Mouse (Mus musculus) frontal cortex, postnatal 10 days (tissue): ENCODE measurements around the gene Eif3l.

Experiments
- DNase-seq, 2 experiments: peaks; one replicate each; pipeline ENCODE4 v3.0.0; 2022; ENCODE audit warnings: low spot score in 2 of 2, mixed read lengths in 1 of 2

Gene Eif3l

DNA sequence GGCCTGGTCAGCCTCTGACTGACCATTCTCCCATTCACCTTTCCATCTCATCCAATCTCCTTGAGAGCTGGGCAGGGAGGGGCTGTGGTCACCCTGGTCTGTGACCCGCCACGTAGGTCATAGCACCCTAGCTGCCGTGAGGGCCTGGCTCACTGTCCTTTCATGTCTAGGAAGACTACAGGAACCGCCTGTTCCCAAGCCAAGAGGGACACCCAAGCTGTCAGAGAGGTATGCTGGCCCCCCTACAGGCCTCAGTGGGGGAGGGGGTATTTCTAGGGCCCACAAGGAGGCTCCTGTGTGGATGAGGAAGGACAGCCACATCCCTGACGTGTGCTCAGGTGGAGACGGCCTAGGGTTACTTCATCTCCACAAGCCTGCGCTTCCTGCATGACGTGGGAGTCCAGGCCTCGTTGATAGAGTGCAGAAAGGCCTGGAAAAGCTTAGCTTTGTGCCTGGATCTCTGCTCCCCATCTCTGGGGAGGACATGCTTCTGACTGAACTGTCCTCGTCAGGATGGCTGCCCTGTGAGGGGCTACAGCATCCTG is 49.4 kb downstream of the Eif3l start:
- DNase-seq, result no peak

DNA sequence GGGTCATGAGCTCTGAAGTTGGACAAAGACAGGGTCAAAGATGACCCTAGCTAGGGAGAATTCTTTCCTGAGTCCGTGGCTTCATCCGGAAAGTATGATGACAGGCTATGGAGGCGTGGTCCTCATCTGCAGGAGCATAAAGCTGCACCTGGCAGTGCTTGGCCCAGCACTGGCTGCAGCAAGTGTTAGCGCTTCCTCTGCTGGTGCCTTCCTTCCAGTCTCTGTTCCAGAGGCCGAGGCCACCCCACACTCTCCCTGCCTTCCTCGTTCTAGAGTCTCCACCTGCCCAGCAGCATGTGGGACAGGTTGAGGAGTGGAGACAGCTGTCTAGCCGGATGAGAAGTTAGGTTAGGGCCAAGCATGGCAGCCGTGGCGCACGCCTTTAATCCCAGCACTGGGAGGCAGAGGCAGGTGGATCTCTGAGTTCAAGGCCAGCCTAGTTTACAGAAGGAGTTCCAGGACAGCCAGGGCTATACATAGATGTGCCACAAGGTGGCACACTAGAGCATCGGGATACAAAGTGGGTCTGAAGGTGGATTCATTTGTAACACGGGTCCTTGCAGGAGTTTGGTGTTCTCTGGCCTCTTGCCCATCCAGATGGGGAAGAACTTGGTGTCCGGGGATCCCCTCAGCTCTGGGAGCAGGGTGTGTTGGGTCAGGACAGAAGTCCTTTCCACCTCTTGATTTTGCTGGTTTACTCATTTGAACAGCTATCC is 51.4 kb downstream of the Eif3l start:
- no peak for DNase-seq

DNA sequence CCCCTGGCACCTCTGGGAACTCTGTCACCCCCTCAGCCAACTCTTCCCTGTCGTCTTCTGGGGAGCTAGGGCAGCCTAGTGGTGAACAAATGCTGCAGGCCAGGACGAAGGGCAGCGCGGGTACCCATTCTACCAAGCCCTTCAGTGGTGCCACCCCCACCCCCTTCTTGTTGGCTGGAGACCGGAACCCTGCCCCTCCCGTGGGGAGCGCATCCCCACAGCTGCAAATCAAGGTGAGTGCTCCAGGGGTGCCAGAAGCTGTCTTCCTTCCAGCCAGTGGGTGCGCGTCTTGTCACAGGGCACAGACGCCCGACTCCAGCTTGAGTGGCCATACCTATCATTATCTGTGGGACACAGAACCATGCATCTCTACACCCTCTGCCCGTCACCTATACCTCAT is 52.1 kb downstream of the Eif3l start:
- DNase-seq, result no peak

DNA sequence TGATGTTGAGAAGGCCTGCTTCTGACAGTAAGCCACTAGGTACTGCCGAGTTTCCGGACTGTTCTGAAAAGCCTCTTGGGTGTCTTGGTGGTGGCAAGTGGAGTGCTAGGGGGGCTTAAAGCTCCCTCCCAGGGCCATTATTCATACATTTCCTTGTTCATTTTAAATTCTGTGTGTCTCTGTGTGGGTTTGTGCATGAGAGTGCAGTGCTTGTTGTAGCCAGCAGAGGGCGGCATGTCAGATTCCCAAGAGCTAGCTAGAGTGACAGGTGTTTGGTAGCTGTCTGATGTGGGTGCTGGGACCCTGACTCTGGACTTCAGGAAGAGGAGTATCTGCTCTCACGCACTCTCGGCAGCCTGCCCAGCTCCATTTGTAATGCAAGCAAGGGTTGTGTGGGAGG is 53.2 kb downstream of the Eif3l start:
- no peak for DNase-seq

DNA sequence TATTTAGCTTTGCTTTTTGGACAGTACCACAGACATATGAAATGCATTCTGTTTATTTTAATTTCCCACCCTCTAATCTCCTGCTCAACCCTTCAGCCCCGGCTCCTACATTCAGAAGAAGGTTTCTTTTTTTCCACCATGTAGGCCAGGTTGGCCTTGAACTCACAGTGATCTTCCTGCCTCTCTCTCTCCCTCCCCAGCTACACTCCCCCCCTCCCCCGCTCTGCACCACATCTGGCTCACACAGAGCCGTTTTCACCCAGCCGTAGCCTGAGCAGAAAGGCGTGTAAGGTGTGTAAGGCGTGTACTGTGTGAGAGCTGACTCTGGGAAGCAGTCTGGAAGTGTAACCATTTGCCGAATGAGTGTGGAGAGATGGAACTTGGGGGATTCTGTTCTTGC is 54.3 kb downstream of the Eif3l start:
- DNase-seq, result no peak

DNA sequence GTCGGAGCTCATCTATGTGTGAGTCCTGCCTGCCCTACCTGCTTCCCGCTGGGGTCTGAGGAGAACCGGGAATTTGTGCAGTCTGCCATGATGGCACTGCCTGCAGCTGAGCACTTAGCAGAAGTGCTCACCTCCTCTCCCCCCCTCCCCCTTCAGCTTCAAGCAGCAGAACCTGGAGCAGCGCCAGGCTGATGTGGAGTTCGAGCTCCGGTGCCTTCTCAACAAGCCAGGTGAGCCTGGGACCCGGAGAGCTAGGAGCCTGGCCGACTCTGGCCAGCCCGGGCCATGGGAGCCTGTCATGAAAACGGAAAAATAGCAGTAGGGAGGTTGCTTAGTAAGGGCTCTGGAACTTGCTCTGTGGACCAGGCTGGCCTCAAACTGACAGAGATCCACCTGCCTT is 55.8 kb downstream of the Eif3l start:
- DNase-seq, result no peak

DNA sequence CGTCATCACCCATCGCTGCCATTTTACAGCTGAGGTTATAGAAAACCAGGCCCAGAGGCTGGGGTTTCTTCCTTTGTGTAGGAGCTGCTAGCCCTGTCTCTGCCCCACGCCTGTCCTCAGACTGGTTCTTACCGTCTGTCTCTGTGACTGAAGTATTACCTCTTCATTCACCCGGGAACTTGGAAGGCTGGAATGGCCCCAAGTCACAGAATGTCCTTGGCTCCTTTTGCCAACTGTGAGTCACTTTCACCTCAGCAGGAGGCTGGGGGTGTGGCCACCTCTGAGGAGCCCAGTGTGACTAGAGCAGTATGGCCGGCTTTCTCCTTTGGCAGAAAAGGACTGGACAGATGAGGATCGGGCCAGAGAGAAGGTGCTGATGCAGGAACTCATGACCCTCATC is 56.5 kb downstream of the Eif3l start:
- no peak for DNase-seq

DNA sequence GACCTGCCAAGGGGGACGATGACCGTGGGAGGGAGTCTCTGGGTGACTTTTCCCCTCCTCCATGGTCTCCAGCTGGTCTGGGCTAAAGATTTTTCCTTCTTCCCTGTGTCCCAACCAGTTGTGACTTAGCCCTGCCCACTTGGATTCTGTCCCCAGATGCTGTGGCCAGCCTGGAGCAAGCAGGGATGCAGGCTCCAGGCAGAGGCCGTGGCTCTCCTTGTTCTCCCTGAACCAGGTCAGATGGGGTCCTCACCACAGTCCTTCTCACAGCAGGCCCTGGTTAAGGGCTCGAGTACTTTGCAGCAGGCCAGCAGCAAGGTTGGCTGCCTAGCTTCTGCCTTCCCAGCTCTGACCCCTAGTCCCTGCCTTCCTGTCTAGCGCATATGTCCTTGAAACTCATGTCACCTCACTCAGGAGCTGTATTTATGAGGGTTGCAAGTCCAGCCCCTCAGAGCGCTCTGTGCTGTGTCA is 58.2 kb downstream of the Eif3l start:
- DNase-seq, result no peak

DNA sequence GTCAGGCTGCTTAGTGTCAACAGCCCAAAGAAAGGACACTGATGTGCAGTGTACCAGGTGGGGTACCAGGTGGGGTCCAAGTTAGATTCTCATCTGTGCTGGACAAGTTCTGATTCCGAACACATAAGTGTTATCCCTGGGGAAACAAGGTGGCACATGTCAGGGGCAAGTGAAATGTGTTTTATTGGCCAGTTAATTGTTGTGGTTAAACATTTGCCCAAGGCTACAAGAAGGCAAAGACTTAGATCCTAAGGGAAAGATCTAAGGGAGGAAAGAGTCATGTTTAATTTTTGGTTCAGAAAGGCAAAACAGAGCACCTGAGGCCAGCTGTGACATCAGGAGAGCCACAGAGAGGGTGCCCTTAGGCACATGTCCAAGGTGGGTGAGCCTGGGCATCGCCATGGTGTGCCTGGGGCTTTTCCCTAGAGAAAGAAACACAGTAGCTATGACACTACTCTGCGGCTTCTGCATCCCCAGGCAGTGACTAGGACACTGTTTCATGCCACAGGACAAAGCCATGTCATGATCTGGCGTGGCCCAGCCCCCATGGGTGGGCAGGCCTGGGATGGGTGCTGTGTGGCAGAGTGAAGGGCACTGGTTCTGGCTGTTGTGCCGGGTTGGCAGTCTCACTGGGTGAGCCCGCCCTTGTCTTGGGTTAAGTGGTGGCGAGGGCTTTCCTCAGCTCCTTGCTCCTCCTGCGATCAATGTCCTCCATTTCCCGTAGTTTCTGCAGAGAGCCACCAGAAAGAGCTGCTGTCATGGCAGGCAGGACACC is 59.7 kb downstream of the Eif3l start:
- no peak for DNase-seq

DNA sequence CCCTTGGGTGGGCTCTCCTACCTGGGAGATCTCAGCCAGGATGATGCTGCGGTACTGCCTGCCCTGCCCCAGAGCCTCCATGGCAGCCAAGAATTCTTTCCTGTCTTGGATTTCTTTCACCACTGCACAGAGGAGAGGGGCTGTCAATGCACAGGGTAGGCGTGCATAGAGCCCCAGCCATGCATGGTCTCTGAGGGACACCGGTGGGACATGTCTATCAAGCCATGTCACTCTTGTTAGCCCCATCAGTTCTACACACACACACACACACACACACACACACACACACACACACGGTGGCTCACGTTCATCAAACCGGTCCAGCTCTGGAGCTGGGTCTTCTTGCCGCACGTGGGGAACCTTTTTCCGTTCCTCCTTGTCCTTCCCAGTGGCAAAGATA is 60.4 kb downstream of the Eif3l start:
- DNase-seq, result no peak

DNA sequence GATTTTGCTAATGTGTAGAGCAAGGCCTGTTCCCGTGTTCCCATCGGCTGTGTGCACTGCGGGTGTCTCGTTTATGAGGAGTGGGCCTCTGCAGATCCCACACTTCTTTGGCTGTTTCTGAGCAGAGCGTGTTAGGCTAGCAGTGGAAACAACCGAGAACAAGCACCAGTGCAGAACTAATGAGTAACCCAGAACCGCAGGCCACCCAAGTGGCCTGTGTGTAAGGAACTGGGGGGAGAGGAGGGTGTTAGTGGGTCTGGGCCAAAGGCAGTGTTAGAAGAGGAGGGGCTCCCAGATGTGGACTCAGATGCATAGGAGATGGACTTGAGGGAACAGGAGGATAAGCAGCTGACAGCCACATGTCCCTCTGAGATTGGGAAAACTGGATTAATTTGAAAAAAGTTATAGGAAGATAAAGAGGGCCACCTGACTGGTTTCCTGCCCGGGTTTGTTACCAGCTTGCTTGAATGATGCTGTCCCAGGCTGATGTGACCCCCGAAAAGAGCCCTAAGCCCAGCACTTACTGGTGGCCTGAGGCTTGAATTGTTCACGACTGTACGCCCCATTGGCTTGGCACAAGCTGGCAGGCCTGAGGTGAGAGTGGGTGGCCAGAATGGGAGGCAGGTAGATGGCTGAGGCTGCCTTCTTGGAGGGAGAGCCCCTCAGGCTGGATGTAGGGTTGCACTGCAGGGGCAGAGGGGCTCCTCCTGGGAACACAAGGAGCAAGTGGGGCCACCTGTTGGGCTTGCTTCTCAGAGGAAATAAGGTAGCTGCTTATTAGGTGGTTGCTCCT is 61.0 kb downstream of the Eif3l start:
- DNase-seq, result no peak

DNA sequence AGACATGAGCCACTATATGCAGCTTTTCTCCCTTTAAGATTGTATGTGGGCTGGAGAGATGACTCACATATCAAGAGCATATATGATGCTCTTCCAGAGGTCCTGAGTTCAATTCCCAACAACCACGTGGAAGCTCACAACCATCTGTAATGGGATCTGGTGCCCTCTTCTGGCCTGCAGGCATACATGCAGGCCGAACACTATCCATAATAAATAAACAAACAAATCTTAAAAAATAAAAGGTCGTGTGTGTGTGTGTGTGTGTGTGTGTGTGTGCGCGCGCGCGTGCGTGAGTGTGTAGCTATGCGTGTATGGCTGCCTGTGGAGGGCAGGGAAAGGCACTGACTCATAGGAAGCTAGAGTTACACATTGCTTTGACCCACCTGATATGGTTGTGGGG is 64.7 kb downstream of the Eif3l start:
- DNase-seq, result no peak

DNA sequence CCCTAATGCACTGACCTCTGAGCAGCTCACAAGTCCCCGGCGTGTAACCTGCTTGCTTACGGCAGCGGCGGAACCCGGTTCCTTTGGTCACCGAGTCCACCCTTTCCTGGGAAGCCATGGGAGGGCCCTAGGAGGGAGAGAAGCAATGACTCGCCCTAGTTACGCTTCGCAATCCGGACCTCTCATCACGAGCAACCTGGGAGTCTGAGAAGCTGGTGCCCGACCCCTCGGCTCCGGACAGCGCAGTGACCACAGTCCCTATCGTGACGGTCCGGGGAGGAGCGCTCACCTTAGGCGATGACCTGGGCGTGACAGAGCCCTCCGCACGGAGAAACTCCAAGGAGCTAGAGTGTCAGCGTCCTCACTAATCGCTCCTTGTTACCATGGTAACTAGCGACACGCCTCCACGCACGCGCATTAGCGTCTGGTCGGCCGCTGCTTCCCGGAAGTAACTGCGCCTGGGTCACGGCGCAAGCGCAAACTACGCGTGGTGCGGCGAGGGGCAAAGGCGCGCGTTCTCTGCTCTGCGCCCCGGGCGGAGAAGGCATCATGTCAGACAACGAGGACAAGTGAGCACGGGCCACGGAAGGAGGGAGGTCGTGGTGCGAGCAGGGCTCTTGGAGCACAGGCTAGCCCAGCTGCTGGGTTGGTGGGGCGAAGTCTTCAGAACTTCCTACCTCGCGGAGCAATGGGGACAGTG is 66.0 kb downstream of the Eif3l start, which contains the start of the genes Polr2f and 1700088E04Rik:
TSS of gene Polr2f (plus strand) at position 144 of the 700 bp plus-strand sequence.
TSS of gene 1700088E04Rik (minus strand) at position 388 of the 700 bp plus-strand sequence.
- peak; percentile 88 to 95 for DNase-seq

DNA sequence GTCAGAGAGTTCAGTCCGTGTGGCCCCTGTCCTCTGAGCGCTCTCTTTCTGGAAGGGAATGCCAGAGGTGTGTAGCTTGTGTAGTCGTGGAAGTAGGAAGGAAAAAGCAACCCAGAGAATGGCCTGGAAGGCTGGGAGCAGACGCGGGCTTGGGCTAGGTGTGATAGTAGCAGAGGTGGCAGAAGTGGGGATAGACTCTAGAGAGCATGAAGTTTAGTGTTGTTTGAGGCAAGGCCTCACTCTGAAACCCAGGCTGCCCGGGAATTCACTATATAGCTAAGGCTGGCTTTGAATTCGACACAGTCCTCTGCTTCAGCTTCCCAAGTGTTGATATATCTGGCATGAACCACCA is 66.6 kb downstream of the Eif3l start:
- DNase-seq, result no peak

DNA sequence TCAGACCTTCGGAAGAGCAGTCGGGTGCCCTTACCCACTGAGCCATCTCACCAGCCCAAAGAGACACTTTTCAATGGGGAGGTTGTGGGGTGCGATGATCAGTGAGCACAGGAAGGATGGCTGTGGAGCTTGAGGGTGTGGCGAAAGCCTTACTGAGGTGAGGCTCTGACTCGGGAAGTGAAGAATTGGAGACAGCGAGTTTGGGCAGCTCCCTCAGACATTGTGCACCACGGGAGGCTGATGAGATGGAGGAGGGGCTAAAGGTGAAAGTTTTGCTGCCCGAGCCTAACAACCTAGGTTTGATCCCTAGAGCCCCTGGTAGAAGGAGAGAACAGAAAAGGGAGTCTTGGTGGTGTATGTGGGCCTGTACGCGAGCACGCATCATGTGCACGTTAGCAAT is 68.3 kb downstream of the Eif3l start:
- no peak for DNase-seq
